Mouse (Mus musculus) kidney, embryonic 14.5 days (tissue): ENCODE measurements around the gene 4930558K02Rik. TPM values are rescaled to one million over a fixed set of nuclear protein-coding genes. Genes with fewer than 3 reads are reported as not detected.
A peak's percentile ranks its signal among the peaks of the same experiment; 100 is the strongest.

Experiments used
- ATAC-seq: fragments of 200-750 bp; cut with Nextera tagmentation; 2 replicates; pipeline ENCODE4 v1.8.0; 2017; ENCODE audit warnings: moderate number of reproducible peaks, mild to moderate bottlenecking, moderate TSS enrichment, moderate library complexity; ENCODE audit not compliant: low FRiP score, low TSS enrichment
- H3K27ac ChIP-seq: fragments of 300-500 bp; sonication (generic); 2 replicates; pipeline ENCODE4 v1.5.1; 2014; ENCODE audit warnings: low read depth, mild to moderate bottlenecking, low read length, moderate library complexity, mixed read lengths
- H3K27me3 ChIP-seq: fragments of 300-500 bp; sonication (generic); 2 replicates; pipeline ENCODE4 v1.6.1; 2014; ENCODE audit warnings: mild to moderate bottlenecking, low read length; ENCODE audit not compliant: control insufficient read depth, insufficient read depth
- H3K36me3 ChIP-seq: fragments of 300-500 bp; sonication (generic); 2 replicates; pipeline ENCODE4 v1.6.1; 2014; ENCODE audit warnings: low read length, mixed read lengths; ENCODE audit not compliant: control insufficient read depth, insufficient read depth
- H3K4me1 ChIP-seq: fragments of 300-500 bp; sonication (generic); 2 replicates; pipeline ENCODE4 v1.6.1; 2014; ENCODE audit warnings: low read length, mixed read lengths; ENCODE audit not compliant: control insufficient read depth, insufficient read depth
- H3K4me2 ChIP-seq: fragments of 300-500 bp; sonication (generic); replicated peaks from 2 replicates; pipeline ENCODE4 v1.6.1; 2014; ENCODE audit warnings: low read depth, mild to moderate bottlenecking, low read length
- H3K4me3 ChIP-seq: fragments of 300-500 bp; sonication (generic); 2 replicates; pipeline ENCODE4 v1.5.1; 2014; ENCODE audit warnings: mild to moderate bottlenecking, low read length
- H3K9ac ChIP-seq: fragments of 300-500 bp; sonication (generic); 2 replicates; pipeline ENCODE4 v1.6.1; 2014; ENCODE audit warnings: low read depth, mild to moderate bottlenecking, low read length, moderate library complexity
- H3K9me3 ChIP-seq: fragments of 300-500 bp; sonication (generic); 2 replicates; pipeline ENCODE4 v1.6.1; 2016; ENCODE audit warnings: low read length; ENCODE audit not compliant: control insufficient read depth
- WGBS: fragments of 180-500 bp; shearing (Covaris S2); extraction: QIAGEN DNeasy Blood & Tissue Kit; methylation state at CpG from one replicate; pipeline ENCODE4 v1.1.7; 2014; 5-methylcytosine and 5-hydroxymethylcytosine counted together
- polyA plus RNA-seq: library from polyadenylated mRNA; unstranded; fragments of >200 nt; fragmentation: Nextera tagmentation; extraction: Ambion mirVana; gene quantifications from 2 replicates; pipeline ENCODE4 v1.2.1, GENCODE M21; 2014

4930558K02Rik gene
- polyA plus RNA-seq, 1 experiment from 2014 or later: not detected

GRCm38 (mm10) chr1:162011523-162012245, 32.2 kb upstream of the 4930558K02Rik start:
- H3K9ac ChIP-seq: no peak overlapping the region
- no peak for ATAC-seq
- no peak overlapping the region for H3K4me2 ChIP-seq
- 0 out of 2 replicates have a peak overlapping the region, but pooled peaks have one; percentile 2 for H3K27ac ChIP-seq
- H3K9me3 ChIP-seq: no peaks in the 10 kb centered on the region
- H3K27me3 ChIP-seq: no peaks in the 10 kb centered on the region
- WGBS: 71% methylated on average over 16 of the region's 16 CpGs
- no peak overlapping the region for H3K4me3 ChIP-seq
- no peaks in the 10 kb centered on the region for H3K36me3 ChIP-seq
- H3K4me1 ChIP-seq: peaks cover 44% of the 10 kb centered on the region

GRCm38 (mm10) chr1:162009086-162009485, 29.6 kb upstream of the 4930558K02Rik start:
- Histone ChIP-seq H3K4me1 (peaks cover 40% of the 10 kb centered on the region), H3K27me3 (no peaks in the 10 kb centered on the region), H3K9me3 (no peaks in the 10 kb centered on the region), H3K9ac (peak overlapping the region; percentile 5; the same call in 1 of the 2 replicates), H3K27ac (peak overlapping the region; percentile 75), H3K4me3 (no peak overlapping the region), H3K4me2 (no peak overlapping the region), H3K36me3 (no peaks in the 10 kb centered on the region)
- 33% methylated on average over 8 of the region's 8 CpGs for WGBS
- ATAC-seq: no peak

GRCm38 (mm10) chr1:162008631-162009067, 29.2 kb upstream of the 4930558K02Rik start:
- H3K9ac ChIP-seq: peak overlapping the region; percentile 5; the same call in 1 of the 2 replicates
- no peak overlapping the region for H3K4me3 ChIP-seq
- H3K27me3 ChIP-seq: no peaks in the 10 kb centered on the region
- H3K9me3 ChIP-seq: no peaks in the 10 kb centered on the region
- WGBS: 18% methylated on average over 8 of the region's 8 CpGs
- peaks cover 42% of the 10 kb centered on the region for H3K4me1 ChIP-seq
- no peak for ATAC-seq
- H3K27ac ChIP-seq: peak overlapping the region; percentile 75
- H3K36me3 ChIP-seq: no peaks in the 10 kb centered on the region
- H3K4me2 ChIP-seq: no peak overlapping the region

GRCm38 (mm10) chr1:162008208-162008607, 28.8 kb upstream of the 4930558K02Rik start:
- Histone ChIP-seq H3K36me3 (no peaks in the 10 kb centered on the region), H3K4me2 (no peak overlapping the region), H3K27ac (peak overlapping the region; percentile 75; the same call in 1 of the 2 replicates), H3K9me3 (no peaks in the 10 kb centered on the region), H3K9ac (0 out of 2 replicates have a peak overlapping the region, but pooled peaks have one; percentile 18), H3K27me3 (no peaks in the 10 kb centered on the region), H3K4me3 (no peak overlapping the region), H3K4me1 (peaks cover 39% of the 10 kb centered on the region)
- WGBS: 53% methylated on average over 4 of the region's 4 CpGs
- no peak for ATAC-seq

- Histone ChIP-seq H3K36me3 (no peaks in the 10 kb centered on the region), H3K4me3 (no peak overlapping the region), H3K4me2 (no peak overlapping the region), H3K4me1 (peaks cover 33% of the 10 kb centered on the region), H3K27me3 (no peaks in the 10 kb centered on the region), H3K9ac (no peak overlapping the region), H3K27ac (no peak overlapping the region), H3K9me3 (no peaks in the 10 kb centered on the region)
- 53% methylated on average over 9 of the region's 9 CpGs for WGBS
- ATAC-seq: no peak
Observed at GRCm38 (mm10) chr1:162006109-162006508, 26.7 kb upstream of the 4930558K02Rik start.

- H3K27ac ChIP-seq: peak overlapping the region; percentile 70
- H3K9ac ChIP-seq: no peak overlapping the region
- no peak overlapping the region for H3K4me3 ChIP-seq
- WGBS: 18% methylated on average over 23 of the region's 23 CpGs
- H3K36me3 ChIP-seq: no peaks in the 10 kb centered on the region
- H3K9me3 ChIP-seq: no peaks in the 10 kb centered on the region
- H3K27me3 ChIP-seq: no peaks in the 10 kb centered on the region
- H3K4me2 ChIP-seq: peak overlapping the region; percentile 28; the same call in 1 of the 2 replicates
- peaks cover 35% of the 10 kb centered on the region for H3K4me1 ChIP-seq
- peak; percentile 65; the same call in 1 of the 2 replicates for ATAC-seq
Observed at GRCm38 (mm10) chr1:162004821-162005770, 25.7 kb upstream of the 4930558K02Rik start.

- H3K4me1 ChIP-seq: peaks cover 38% of the 10 kb centered on the region
- no peak overlapping the region; the same call in 1 of the 2 replicates for H3K4me2 ChIP-seq
- no peaks in the 10 kb centered on the region for H3K9me3 ChIP-seq
- no peaks in the 10 kb centered on the region for H3K27me3 ChIP-seq
- no peak overlapping the region for H3K4me3 ChIP-seq
- no peaks in the 10 kb centered on the region for H3K36me3 ChIP-seq
- ATAC-seq: no peak
- H3K27ac ChIP-seq: peak overlapping the region; percentile 70
- no peak overlapping the region for H3K9ac ChIP-seq
- 16% methylated on average over 7 of the region's 7 CpGs for WGBS
Observed at GRCm38 (mm10) chr1:162004518-162004780, 25.0 kb upstream of the 4930558K02Rik start.

GRCm38 (mm10) chr1:162003729-162004517, 24.5 kb upstream of the 4930558K02Rik start:
- 62% methylated on average over 14 of the region's 14 CpGs for WGBS
- H3K27ac ChIP-seq: peak overlapping the region; percentile 70
- no peaks in the 10 kb centered on the region for H3K27me3 ChIP-seq
- no peak overlapping the region for H3K4me3 ChIP-seq
- H3K9ac ChIP-seq: no peak overlapping the region
- no peaks in the 10 kb centered on the region for H3K36me3 ChIP-seq
- H3K9me3 ChIP-seq: no peaks in the 10 kb centered on the region
- H3K4me1 ChIP-seq: peaks cover 34% of the 10 kb centered on the region
- H3K4me2 ChIP-seq: no peak overlapping the region
- no peak for ATAC-seq
